ENCODE assay signal across 31 mouse cellular contexts in the genomic region with DNA sequence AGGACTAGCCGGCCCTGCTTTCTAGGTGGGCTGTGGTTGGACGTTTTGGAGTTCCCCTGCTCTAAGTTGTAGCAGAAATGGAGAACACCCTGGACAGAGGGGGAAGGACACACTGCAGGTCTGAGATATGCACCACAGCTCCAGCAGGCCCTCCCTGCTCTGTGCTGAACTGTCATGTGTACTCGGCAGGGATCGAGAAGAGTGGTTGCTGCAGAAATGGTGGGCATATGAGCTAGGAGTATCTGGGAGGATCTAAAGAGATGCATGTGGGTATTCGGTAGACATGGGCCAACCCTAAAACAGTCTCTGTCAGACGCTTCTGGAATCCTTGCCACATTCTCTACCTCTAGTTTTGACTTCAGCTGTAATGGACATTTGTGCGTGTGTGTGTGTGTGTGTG. TPM values are rescaled to one million over a fixed set of nuclear protein-coding genes. Genes with fewer than 3 reads are reported as not detected.
"Had no signal": no experiment of that assay in that cellular context is flagged by ENCODE, and none has a peak within 500 bp of the region (broad histone marks: within the 10 kb centered on the region; RNA-seq: fewer than 3 reads in every experiment).

No protein-coding gene starts in this region.

- ATAC-seq: forebrain, embryonic 13.5 days; forebrain, embryonic 14.5 days; forebrain, embryonic 15.5 days; forebrain, embryonic 16.5 days; forebrain, postnatal 0 days had no signal

- H3K36me3 ChIP-seq: embryonic facial prominence, embryonic 10.5 days; embryonic facial prominence, embryonic 12.5 days; embryonic facial prominence, embryonic 13.5 days; embryonic facial prominence, embryonic 15.5 days; forebrain, embryonic 10.5 days; forebrain, embryonic 12.5 days; forebrain, embryonic 15.5 days had no signal

- H3K27me3 ChIP-seq: forebrain, embryonic 13.5 days; forebrain, embryonic 15.5 days had no signal

- H3K9ac ChIP-seq: embryonic facial prominence, embryonic 12.5 days; embryonic facial prominence, embryonic 13.5 days; embryonic facial prominence, embryonic 15.5 days; forebrain, embryonic 12.5 days; forebrain, embryonic 13.5 days; forebrain, embryonic 15.5 days; forebrain, postnatal 0 days had no signal

- DNase-seq: cerebellum, adult 2 months; cerebellum, adult 8-10 months; cerebellum, adult 9-10 months; cerebellum, adult 9-11 months; cerebellum, postnatal 10 days; cerebellum, postnatal 14 days; cerebellum, postnatal 25 days; cerebellum, postnatal 36 days; embryo, embryonic 11 days; forebrain, postnatal 0 days; gastrocnemius, adult 2 months; gastrocnemius, postnatal 10 days; gastrocnemius, postnatal 14 days; gastrocnemius, postnatal 25 days; gastrocnemius, postnatal 36 days; heart, adult 18-20 months; heart, adult 2 months had no signal

- H3K4me3 ChIP-seq: embryonic facial prominence, embryonic 10.5 days; embryonic facial prominence, embryonic 12.5 days; embryonic facial prominence, embryonic 13.5 days; embryonic facial prominence, embryonic 15.5 days; erythroblast, embryonic 14.5 days; forebrain, embryonic 10.5 days; forebrain, embryonic 12.5 days; forebrain, embryonic 13.5 days; forebrain, embryonic 15.5 days; gastrocnemius, adult 2 months; heart, adult 2 months had no signal

- H3K4me2 ChIP-seq: embryonic facial prominence, embryonic 12.5 days; embryonic facial prominence, embryonic 13.5 days; embryonic facial prominence, embryonic 15.5 days; forebrain, embryonic 12.5 days; forebrain, embryonic 13.5 days; forebrain, embryonic 15.5 days had no signal

- H3K27ac ChIP-seq: embryonic facial prominence, embryonic 10.5 days; embryonic facial prominence, embryonic 12.5 days; embryonic facial prominence, embryonic 13.5 days; embryonic facial prominence, embryonic 15.5 days; forebrain, embryonic 10.5 days; forebrain, embryonic 12.5 days; forebrain, embryonic 13.5 days; forebrain, embryonic 15.5 days; gastrocnemius, adult 2 months; heart, adult 2 months had no signal

- H3K9me3 ChIP-seq: embryonic facial prominence, embryonic 10.5 days; embryonic facial prominence, embryonic 12.5 days; embryonic facial prominence, embryonic 13.5 days; embryonic facial prominence, embryonic 15.5 days; forebrain, embryonic 10.5 days; forebrain, embryonic 12.5 days; forebrain, embryonic 13.5 days; forebrain, embryonic 15.5 days had no signal

RNA-seq across cellular contexts. Expression of a gene that starts 4.0 kb away (rescaled TPM):
- total RNA-seq: common myeloid progenitor, adult 5-6 weeks; granulocyte monocyte progenitor cell, adult 5-6 weeks; heart, adult 18-20 months; heart, adult 2 months; heart, adult 8-10 months had no signal
- polyA plus RNA-seq: erythroblast, embryonic 14.5 days; forebrain, embryonic 10.5 days; heart, adult 2 months had no signal
